Mouse (Mus musculus): Measurements from ENCODE around the gene Plekho2. TPM values are rescaled to one million over a fixed set of nuclear protein-coding genes. Genes with fewer than 3 reads are reported as not detected.

The Plekho2 gene
- total RNA-seq (2021) = 10 to 100 TPM in 1 of 2 experiments, 1 to 10 TPM in 1; 9.8 to 10.9 TPM

GRCm38 (mm10) chr9:65579781-65580371 lies at the start of gene Plekho2:
Gene Plekho2, minus strand, starts transcription at chr9:65580040.
- DNase-seq = peak; percentile 80 to 82

GRCm38 (mm10) chr9:65629025-65629766 lies 49.4 kb upstream of the Plekho2 start, which contains the start of gene Rbpms2:
Gene Rbpms2, plus strand, starts transcription at chr9:65629648.
- no peak for DNase-seq

GRCm38 (mm10) chr9:65624266-65624665 lies 44.4 kb upstream of the Plekho2 start:
- DNase-seq = no peak

GRCm38 (mm10) chr9:65622826-65623225 lies 43.0 kb upstream of the Plekho2 start:
- no peak for DNase-seq

GRCm38 (mm10) chr9:65621666-65622065 lies 41.8 kb upstream of the Plekho2 start:
- DNase-seq = no peak

GRCm38 (mm10) chr9:65621196-65621595 lies 41.4 kb upstream of the Plekho2 start:
- DNase-seq = no peak

- DNase-seq = no peak
Observed at GRCm38 (mm10) chr9:65619311-65619710, 39.5 kb upstream of the Plekho2 start.

GRCm38 (mm10) chr9:65613098-65613497 lies 33.3 kb upstream of the Plekho2 start:
- no peak for DNase-seq

GRCm38 (mm10) chr9:65611969-65612486 lies 32.2 kb upstream of the Plekho2 start:
- DNase-seq = no peak

GRCm38 (mm10) chr9:65607120-65607519 lies 27.3 kb upstream of the Plekho2 start:
- no peak for DNase-seq

GRCm38 (mm10) chr9:65606321-65607109 lies 26.7 kb upstream of the Plekho2 start:
- no peak for DNase-seq

- peak; percentile 23 to 41 for DNase-seq
Observed at GRCm38 (mm10) chr9:65605471-65606136, 25.8 kb upstream of the Plekho2 start.

GRCm38 (mm10) chr9:65603401-65604102 lies 23.7 kb upstream of the Plekho2 start:
- no peak for DNase-seq

GRCm38 (mm10) chr9:65600951-65601350 lies 21.1 kb upstream of the Plekho2 start:
- DNase-seq = no peak

- no peak for DNase-seq
Observed at GRCm38 (mm10) chr9:65598765-65599249, 19.0 kb upstream of the Plekho2 start.

- no peak for DNase-seq
Observed at GRCm38 (mm10) chr9:65593596-65593995, 13.8 kb upstream of the Plekho2 start.

GRCm38 (mm10) chr9:65592721-65593120 lies 12.9 kb upstream of the Plekho2 start:
- no peak for DNase-seq

GRCm38 (mm10) chr9:65589091-65589490 lies 9.3 kb upstream of the Plekho2 start:
- no peak for DNase-seq

- DNase-seq = peak in 1 of 2 experiments; percentile 33
Observed at GRCm38 (mm10) chr9:65587573-65588358, 7.9 kb upstream of the Plekho2 start.

- DNase-seq = no peak
Observed at GRCm38 (mm10) chr9:65587270-65587572, 7.4 kb upstream of the Plekho2 start.
